Mouse (Mus musculus) megakaryocyte, embryonic 14.5 days (primary cell): ENCODE measurements around the gene Serpina3n. TPM values are rescaled to one million over a fixed set of nuclear protein-coding genes. Genes with fewer than 3 reads are reported as not detected.

Experiments
- H3K27me3 ChIP-seq: replicated peaks from 2 replicates; pipeline ENCODE3; 2012; ENCODE audit warnings: inconsistent platforms
- H3K36me3 ChIP-seq: replicated peaks from 2 replicates; pipeline ENCODE3; 2012; ENCODE audit warnings: low read length, inconsistent platforms, mixed read lengths
- H3K4me1 ChIP-seq: 2 replicates; pipeline ENCODE4 v1.6.1; 2012; ENCODE audit warnings: inconsistent platforms
- H3K4me3 ChIP-seq: replicated peaks from 2 replicates; pipeline ENCODE3; 2012; ENCODE audit warnings: moderate library complexity, mild to moderate bottlenecking, inconsistent platforms
- H3K9me3 ChIP-seq: 2 replicates; pipeline ENCODE4 v1.6.1; 2012; ENCODE audit warnings: inconsistent platforms
- FLI1 ChIP-seq: IDR thresholded peaks from 2 replicates; pipeline ENCODE4 v1.6.1; 2012; ENCODE audit warnings: low read length, inconsistent platforms, mixed read lengths
- GATA1 ChIP-seq: IDR thresholded peaks from 3 replicates; pipeline ENCODE4 v1.6.1; 2012; ENCODE audit warnings: mixed read lengths, low read length, inconsistent platforms, borderline replicate concordance
- polyA plus RNA-seq: library from polyadenylated mRNA; stranded (reverse); fragments of >175 nt; gene quantifications from 2 replicates; pipeline ENCODE4 v1.2.3, GENCODE M21; 2012; ENCODE audit warnings: low replicate concordance; ENCODE audit not compliant: insufficient read depth

The Serpina3n gene
- polyA plus RNA-seq, 1 experiment: not detected

- no peak for TF ChIP-seq FLI1
- TF ChIP-seq GATA1: no peak
- Histone ChIP-seq H3K4me3 (no peak overlapping the region), H3K36me3 (no peaks in the 10 kb centered on the region), H3K4me1 (peaks cover under 1% of the 10 kb centered on the region; the same call in 1 of the 2 replicates), H3K27me3 (peaks cover 55% of the 10 kb centered on the region), H3K9me3 (no peaks in the 10 kb centered on the region)
These were observed 6.0 kb downstream of the Serpina3n start for GRCm38 (mm10) chr12:104412507-104412906.

GRCm38 (mm10) chr12:104414576-104414975, 8.0 kb downstream of the Serpina3n start:
- Histone ChIP-seq H3K36me3 (no peaks in the 10 kb centered on the region), H3K9me3 (no peaks in the 10 kb centered on the region), H3K4me3 (no peak overlapping the region), H3K4me1 (peaks cover 11% of the 10 kb centered on the region), H3K27me3 (peaks cover 50% of the 10 kb centered on the region)
- no peak for TF ChIP-seq GATA1
- TF ChIP-seq FLI1: no peak

GRCm38 (mm10) chr12:104415625-104416315, 9.2 kb downstream of the Serpina3n start:
- Histone ChIP-seq H3K4me3 (no peak overlapping the region), H3K27me3 (peaks cover 46% of the 10 kb centered on the region), H3K9me3 (peaks cover 5% of the 10 kb centered on the region; the same call in 1 of the 2 replicates), H3K36me3 (no peaks in the 10 kb centered on the region), H3K4me1 (peaks cover 11% of the 10 kb centered on the region)
- no peak for TF ChIP-seq FLI1

DNA sequence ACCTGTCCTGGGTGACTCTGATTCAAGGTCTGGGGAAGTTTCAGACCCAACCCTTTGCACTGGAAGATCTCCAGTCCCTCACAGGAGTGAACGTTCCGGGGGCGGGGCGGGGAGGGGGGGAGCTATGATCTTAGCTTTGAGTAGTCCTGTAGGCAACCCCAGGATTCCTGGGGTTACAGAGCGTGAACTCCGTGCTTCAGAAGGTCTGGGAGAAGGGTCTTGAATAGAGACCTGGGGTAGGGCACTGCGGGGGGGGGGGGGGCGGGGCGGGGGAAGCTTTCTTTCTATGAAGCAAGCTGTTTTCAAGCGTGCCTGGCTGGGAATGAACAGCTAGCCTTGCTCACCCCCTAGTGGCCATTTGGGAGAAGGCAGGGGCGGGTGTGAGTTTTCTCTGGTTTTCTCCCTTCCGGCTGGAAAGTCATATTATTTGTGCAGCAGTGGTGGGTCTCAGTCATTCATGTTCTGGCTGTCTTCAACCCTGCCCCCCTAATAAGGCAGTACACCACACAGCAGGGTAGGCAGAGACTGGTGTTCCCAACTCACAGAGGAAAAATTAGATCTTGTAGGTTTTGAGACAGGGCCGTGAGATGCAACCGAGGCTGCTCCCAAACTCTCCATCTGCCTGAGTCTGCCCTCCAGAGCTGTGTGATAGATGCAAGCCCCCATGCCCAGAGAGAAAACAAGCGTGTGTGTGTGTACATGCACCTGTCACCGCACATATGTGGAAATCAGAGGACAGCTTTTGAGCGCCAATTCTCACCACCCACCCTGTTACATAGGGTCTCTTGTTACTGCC, 12.0 kb downstream of the Serpina3n start:
- peaks cover 11% of the 10 kb centered on the region for H3K4me1 ChIP-seq
- H3K36me3 ChIP-seq: no peaks in the 10 kb centered on the region
- TF ChIP-seq GATA1: no peak
- no peak for TF ChIP-seq FLI1
- H3K27me3 ChIP-seq: peaks cover 37% of the 10 kb centered on the region
- peak overlapping the region; percentile 80 for H3K4me3 ChIP-seq
- H3K9me3 ChIP-seq: peaks cover 5% of the 10 kb centered on the region; the same call in 1 of the 2 replicates

DNA sequence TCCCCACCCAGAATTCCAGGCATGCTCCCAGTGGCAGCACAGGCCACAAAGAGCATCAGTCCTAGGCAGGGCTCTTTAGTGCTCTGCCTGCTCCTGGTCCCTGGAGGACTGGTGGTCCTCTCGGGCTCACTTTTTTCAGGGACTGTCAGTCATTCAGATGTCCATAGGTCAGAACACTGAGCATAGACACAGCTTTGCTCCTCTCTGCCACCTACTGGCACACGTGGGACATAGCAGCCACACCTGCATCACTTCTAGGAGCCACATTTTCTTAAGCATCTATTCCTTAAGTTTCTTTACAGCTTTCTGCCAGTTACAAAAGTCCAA, 12.6 kb downstream of the Serpina3n start:
- H3K27me3 ChIP-seq: peaks cover 33% of the 10 kb centered on the region
- H3K9me3 ChIP-seq: peaks cover 5% of the 10 kb centered on the region; the same call in 1 of the 2 replicates
- no peaks in the 10 kb centered on the region for H3K36me3 ChIP-seq
- no peak overlapping the region for H3K4me3 ChIP-seq
- peaks cover 11% of the 10 kb centered on the region for H3K4me1 ChIP-seq
- TF ChIP-seq GATA1 (no peak), FLI1 (no peak)

GRCm38 (mm10) chr12:104422615-104423392, 16.3 kb downstream of the Serpina3n start:
- Histone ChIP-seq H3K36me3 (no peaks in the 10 kb centered on the region), H3K4me1 (peaks cover 8% of the 10 kb centered on the region), H3K4me3 (no peak overlapping the region), H3K9me3 (peaks cover 5% of the 10 kb centered on the region; the same call in 1 of the 2 replicates), H3K27me3 (peaks cover 24% of the 10 kb centered on the region)
- TF ChIP-seq GATA1: no peak
- no peak for TF ChIP-seq FLI1

DNA sequence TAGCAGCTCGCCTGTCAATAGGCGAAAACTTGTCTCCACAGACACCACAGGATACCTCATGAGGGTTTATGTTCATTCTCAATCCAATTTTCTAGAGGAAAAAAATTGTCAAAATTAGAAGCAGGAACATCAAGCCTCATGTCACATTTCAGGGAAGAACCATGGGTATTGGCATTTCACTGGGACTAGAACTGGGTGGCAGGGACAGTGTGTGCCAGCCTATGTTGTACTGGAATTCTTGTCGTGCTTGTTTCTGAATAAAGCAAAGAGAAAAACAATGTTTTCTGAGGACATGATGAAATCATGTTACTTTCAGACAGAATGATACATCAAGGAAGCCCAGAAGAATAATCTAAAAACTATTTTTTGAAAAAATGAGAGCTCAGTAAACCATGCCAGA, 19.1 kb downstream of the Serpina3n start:
- Histone ChIP-seq H3K4me3 (no peak overlapping the region), H3K4me1 (no peaks in the 10 kb centered on the region), H3K36me3 (no peaks in the 10 kb centered on the region), H3K27me3 (peaks cover 24% of the 10 kb centered on the region), H3K9me3 (peaks cover under 1% of the 10 kb centered on the region; the same call in 1 of the 2 replicates)
- TF ChIP-seq FLI1: no peak
- TF ChIP-seq GATA1: no peak

GRCm38 (mm10) chr12:104426915-104427314, 20.4 kb downstream of the Serpina3n start:
- Histone ChIP-seq H3K27me3 (peaks cover 25% of the 10 kb centered on the region), H3K4me1 (no peaks in the 10 kb centered on the region), H3K36me3 (no peaks in the 10 kb centered on the region), H3K4me3 (no peak overlapping the region), H3K9me3 (no peaks in the 10 kb centered on the region)
- TF ChIP-seq FLI1: no peak

GRCm38 (mm10) chr12:104431359-104431758, 24.8 kb downstream of the Serpina3n start:
- Histone ChIP-seq H3K4me1 (no peaks in the 10 kb centered on the region), H3K9me3 (no peaks in the 10 kb centered on the region), H3K36me3 (no peaks in the 10 kb centered on the region), H3K4me3 (no peak overlapping the region), H3K27me3 (peaks cover 14% of the 10 kb centered on the region)
- TF ChIP-seq FLI1: no peak
- no peak for TF ChIP-seq GATA1
